Mouse (Mus musculus): Measurements from ENCODE around the gene Diexf. TPM values are rescaled to one million over a fixed set of nuclear protein-coding genes. Genes with fewer than 3 reads are reported as not detected.

Gene Diexf
- polyA plus RNA-seq, 1 experiment from 2014 or later = 1.9 TPM

- 76% methylated on average over 3 of the region's 3 CpGs for WGBS (ENCODE audit: insufficient replicate concordance)
- H3K27me3 ChIP-seq (ENCODE audit: insufficient read depth, low read length) = no peaks in the 10 kb centered on the region
- no peak for DNase-seq
Measured at GRCm38 (mm10) chr1:193093596-193093995, 36.5 kb downstream of the Diexf start.

GRCm38 (mm10) chr1:193092771-193093170, 37.3 kb downstream of the Diexf start:
- ATAC-seq (peak; percentile 70; the same call in 1 of the 2 replicates), DNase-seq (peak; percentile 23)
- Histone ChIP-seq H3K27me3 (ENCODE audit: insufficient read depth, low read length) (no peaks in the 10 kb centered on the region), H3K4me2 (ENCODE audit: low read depth, low read length) (no peak overlapping the region), H3K36me3 (replicated peaks; ENCODE audit: insufficient read depth, low read length) (no peaks in the 10 kb centered on the region), H3K4me3 (ENCODE audit: low read depth, low read length) (no peak overlapping the region), H3K27ac (ENCODE audit: low read depth) (no peak overlapping the region), H3K9ac (replicated peaks) (no peak overlapping the region), H3K4me1 (ENCODE audit: insufficient read depth) (no peaks in the 10 kb centered on the region), H3K9me3 (ENCODE audit: low read length) (no peaks in the 10 kb centered on the region)
- WGBS (ENCODE audit: insufficient replicate concordance) = 44% methylated on average over 1 of the region's 1 CpGs
- no peak for TF ChIP-seq EP300 (IDR thresholded peaks at IDR 0.05; ENCODE audit: low read depth)
- no peak for TF ChIP-seq CTCF (IDR thresholded peaks at IDR 0.05; ENCODE audit: low read depth)

More at GRCm38 (mm10) chr1:193093596-193093995, 36.5 kb downstream of the Diexf start:
- TF ChIP-seq CTCF (IDR thresholded peaks at IDR 0.05; ENCODE audit: low read depth) (no peak), EP300 (IDR thresholded peaks at IDR 0.05; ENCODE audit: low read depth) (no peak)
- Histone ChIP-seq H3K4me3 (ENCODE audit: low read depth, low read length) (no peak overlapping the region), H3K36me3 (replicated peaks; ENCODE audit: insufficient read depth, low read length) (no peaks in the 10 kb centered on the region), H3K4me1 (ENCODE audit: insufficient read depth) (no peaks in the 10 kb centered on the region), H3K9ac (replicated peaks) (no peak overlapping the region), H3K9me3 (ENCODE audit: low read length) (no peaks in the 10 kb centered on the region), H3K4me2 (ENCODE audit: low read depth, low read length) (no peak overlapping the region), H3K27ac (ENCODE audit: low read depth) (no peak overlapping the region)
- no peak for ATAC-seq

- DNase-seq (no peak), ATAC-seq (no peak)
- Histone ChIP-seq H3K4me3 (ENCODE audit: low read depth, low read length) (no peak overlapping the region), H3K27ac (ENCODE audit: low read depth) (no peak overlapping the region), H3K36me3 (replicated peaks; ENCODE audit: insufficient read depth, low read length) (no peaks in the 10 kb centered on the region), H3K9me3 (ENCODE audit: low read length) (no peaks in the 10 kb centered on the region), H3K4me2 (ENCODE audit: low read depth, low read length) (no peak overlapping the region), H3K4me1 (ENCODE audit: insufficient read depth) (no peaks in the 10 kb centered on the region), H3K27me3 (ENCODE audit: insufficient read depth, low read length) (no peaks in the 10 kb centered on the region), H3K9ac (replicated peaks) (no peak overlapping the region)
- TF ChIP-seq EP300 (IDR thresholded peaks at IDR 0.05; ENCODE audit: low read depth) = no peak
- no peak for TF ChIP-seq CTCF (IDR thresholded peaks at IDR 0.05; ENCODE audit: low read depth)
- 78% methylated on average over 11 of the region's 11 CpGs for WGBS (ENCODE audit: insufficient replicate concordance)
Measured at GRCm38 (mm10) chr1:193090894-193091293, 39.2 kb downstream of the Diexf start.

- no peaks in the 10 kb centered on the region for H3K27me3 ChIP-seq (ENCODE audit: insufficient read depth, low read length)
- 78% methylated on average over 18 of the region's 18 CpGs for WGBS (ENCODE audit: insufficient replicate concordance)
- DNase-seq = no peak
Measured at GRCm38 (mm10) chr1:193090211-193090871, 39.7 kb downstream of the Diexf start.

DNA sequence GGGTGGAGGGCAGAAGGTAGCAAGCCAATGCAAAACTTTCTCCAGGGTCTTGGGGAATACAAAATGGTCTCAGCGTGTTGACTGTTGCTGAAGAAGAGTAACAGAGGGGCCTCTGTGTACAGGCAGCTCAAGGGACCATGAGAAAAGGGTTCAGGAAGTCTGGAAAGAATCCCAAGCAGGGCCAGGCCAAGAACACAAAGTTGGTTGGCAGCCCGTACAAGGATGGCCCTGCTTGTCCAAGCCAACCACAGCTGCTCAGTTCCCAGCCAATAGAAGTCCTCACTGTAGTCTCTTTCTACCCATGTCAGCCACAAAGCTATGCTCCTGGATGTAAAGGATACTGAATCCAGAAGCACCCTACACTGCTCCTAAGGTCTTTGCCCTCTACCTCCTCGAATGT, 40.4 kb downstream of the Diexf start:
- H3K4me2 ChIP-seq (ENCODE audit: low read depth, low read length) = no peak overlapping the region
- no peaks in the 10 kb centered on the region for H3K27me3 ChIP-seq (ENCODE audit: insufficient read depth, low read length)
- H3K36me3 ChIP-seq (replicated peaks; ENCODE audit: insufficient read depth, low read length) = no peaks in the 10 kb centered on the region
- TF ChIP-seq CTCF (IDR thresholded peaks at IDR 0.05; ENCODE audit: low read depth) (no peak), EP300 (IDR thresholded peaks at IDR 0.05; ENCODE audit: low read depth) (no peak)
- DNase-seq = no peak
- H3K9me3 ChIP-seq (ENCODE audit: low read length) = no peaks in the 10 kb centered on the region
- ATAC-seq = no peak
- 76% methylated on average over 3 of the region's 3 CpGs for WGBS (ENCODE audit: insufficient replicate concordance)
- no peak overlapping the region for H3K27ac ChIP-seq (ENCODE audit: low read depth)
- H3K4me1 ChIP-seq (ENCODE audit: insufficient read depth) = no peaks in the 10 kb centered on the region
- no peak overlapping the region for H3K4me3 ChIP-seq (ENCODE audit: low read depth, low read length)
- no peak overlapping the region for H3K9ac ChIP-seq (replicated peaks)

More at GRCm38 (mm10) chr1:193090211-193090871, 39.7 kb downstream of the Diexf start:
- no peak overlapping the region for H3K27ac ChIP-seq (ENCODE audit: low read depth)
- no peaks in the 10 kb centered on the region for H3K9me3 ChIP-seq (ENCODE audit: low read length)
- no peak overlapping the region for H3K9ac ChIP-seq (replicated peaks)
- no peak for ATAC-seq
- H3K36me3 ChIP-seq (replicated peaks; ENCODE audit: insufficient read depth, low read length) = no peaks in the 10 kb centered on the region
- H3K4me1 ChIP-seq (ENCODE audit: insufficient read depth) = no peaks in the 10 kb centered on the region
- H3K4me2 ChIP-seq (ENCODE audit: low read depth, low read length) = no peak overlapping the region
- TF ChIP-seq EP300 (IDR thresholded peaks at IDR 0.05; ENCODE audit: low read depth) (no peak), CTCF (IDR thresholded peaks at IDR 0.05; ENCODE audit: low read depth) (no peak)
- no peak overlapping the region for H3K4me3 ChIP-seq (ENCODE audit: low read depth, low read length)

- no peaks in the 10 kb centered on the region for H3K9me3 ChIP-seq (ENCODE audit: low read length)
- no peaks in the 10 kb centered on the region for H3K27me3 ChIP-seq (ENCODE audit: insufficient read depth, low read length)
- H3K36me3 ChIP-seq (replicated peaks; ENCODE audit: insufficient read depth, low read length) = no peaks in the 10 kb centered on the region
- 84% methylated on average over 6 of the region's 6 CpGs for WGBS (ENCODE audit: insufficient replicate concordance)
- no peak overlapping the region for H3K27ac ChIP-seq (ENCODE audit: low read depth)
- no peak overlapping the region for H3K9ac ChIP-seq (replicated peaks)
- DNase-seq = no peak
- no peak for ATAC-seq
- H3K4me1 ChIP-seq (ENCODE audit: insufficient read depth) = no peaks in the 10 kb centered on the region
- TF ChIP-seq EP300 (IDR thresholded peaks at IDR 0.05; ENCODE audit: low read depth) (no peak), CTCF (IDR thresholded peaks at IDR 0.05; ENCODE audit: low read depth) (no peak)
- no peak overlapping the region for H3K4me3 ChIP-seq (ENCODE audit: low read depth, low read length)
- no peak overlapping the region for H3K4me2 ChIP-seq (ENCODE audit: low read depth, low read length)
Measured at GRCm38 (mm10) chr1:193089211-193089610, 40.9 kb downstream of the Diexf start.

Data from liver, postnatal 0 days (tissue).